Mouse (Mus musculus) heart, postnatal 0 days (tissue): ENCODE measurements around the gene Rac1. TPM values are rescaled to one million over a fixed set of nuclear protein-coding genes. Genes with fewer than 3 reads are reported as not detected.

Experiments
- ATAC-seq: fragments of 200-750 bp; cut with Nextera tagmentation; 2 replicates; pipeline ENCODE4 v1.8.0; 2017; ENCODE audit warnings: low read depth, moderate number of reproducible peaks, moderate library complexity; ENCODE audit not compliant: insufficient read depth
- DNase-seq: peaks from one replicate; pipeline ENCODE4 v3.0.0-alpha.2; 2016; ENCODE audit warnings: low spot score
- H3K27ac ChIP-seq: fragments of 300-500 bp; sonication (generic); 2 replicates; pipeline ENCODE4 v1.5.1; 2014; ENCODE audit warnings: low read depth, mild to moderate bottlenecking
- H3K27me3 ChIP-seq: fragments of 300-500 bp; sonication (generic); 2 replicates; pipeline ENCODE4 v1.6.1; 2014; ENCODE audit warnings: low read length, mixed read lengths; ENCODE audit not compliant: control insufficient read depth, insufficient read depth
- H3K36me3 ChIP-seq: fragments of 300-500 bp; sonication (generic); replicated peaks from 2 replicates; pipeline ENCODE4 v1.6.1; 2014; ENCODE audit warnings: low read length, mixed read lengths; ENCODE audit not compliant: control insufficient read depth, insufficient read depth
- H3K4me1 ChIP-seq: fragments of 300-500 bp; sonication (generic); 2 replicates; pipeline ENCODE4 v1.6.1; 2014; ENCODE audit warnings: antibody characterized with exemption; ENCODE audit not compliant: control insufficient read depth, insufficient read depth
- H3K4me2 ChIP-seq: fragments of 300-500 bp; sonication (generic); 2 replicates; pipeline ENCODE4 v1.6.1; 2014; ENCODE audit warnings: low read depth, mild to moderate bottlenecking, low read length, moderate library complexity
- H3K4me3 ChIP-seq: fragments of 300-500 bp; sonication (generic); 2 replicates; pipeline ENCODE4 v1.5.1; 2014; ENCODE audit warnings: low read depth, low read length
- H3K9ac ChIP-seq: fragments of 300-500 bp; sonication (generic); replicated peaks from 2 replicates; pipeline ENCODE4 v1.6.1; 2014; ENCODE audit warnings: low read depth, low read length, mixed read lengths
- H3K9me3 ChIP-seq: fragments of 300-500 bp; sonication (generic); replicated peaks from 2 replicates; pipeline ENCODE4 v1.6.1; 2016; ENCODE audit warnings: low read length; ENCODE audit not compliant: control insufficient read depth
- CTCF ChIP-seq: IDR thresholded peaks from 2 replicates; pipeline ENCODE4 v1.5.1; 2016; ENCODE audit warnings: antibody characterized with exemption, control low read depth, low read depth
- EP300 ChIP-seq: IDR thresholded peaks from 2 replicates; pipeline ENCODE4 v1.6.1; 2016; ENCODE audit warnings: antibody characterized with exemption, low read depth
- WGBS: fragments of 180-500 bp; shearing (Covaris S2); extraction: QIAGEN DNeasy Blood & Tissue Kit; methylation state at CpG from one replicate; pipeline ENCODE4 v1.1.7; 2014; 5-methylcytosine and 5-hydroxymethylcytosine counted together
- polyA plus RNA-seq: library from polyadenylated mRNA; unstranded; fragments of >200 nt; fragmentation: Nextera tagmentation; extraction: Ambion mirVana; gene quantifications from 2 replicates; pipeline ENCODE4 v1.2.1, GENCODE M21; 2015
- total RNA-seq: library from RNA; depleted of rRNA; stranded (reverse); fragments of >200 nt; gene quantifications from 2 replicates; pipeline ENCODE4 v1.2.3, GENCODE M21; 2014; ENCODE audit warnings: low replicate concordance

The Rac1 gene
- total and polyA plus RNA-seq, 2 experiments from 2014 or later, result 135 to 241 TPM

- no peak for ATAC-seq
- no peak overlapping the region for H3K4me3 ChIP-seq
- H3K27ac ChIP-seq, result no peak overlapping the region
- TF ChIP-seq EP300 (no peak), CTCF (no peak)
- H3K36me3 ChIP-seq, result peaks cover 12% of the 10 kb centered on the region; the same call in 1 of the 2 replicates
- 67% methylated on average over 10 of the region's 10 CpGs for WGBS
- no peaks in the 10 kb centered on the region for H3K4me1 ChIP-seq
- no peak overlapping the region for H3K4me2 ChIP-seq
- DNase-seq, result no peak
- no peaks in the 10 kb centered on the region for H3K27me3 ChIP-seq
- no peak overlapping the region for H3K9ac ChIP-seq
- H3K9me3 ChIP-seq, result no peaks in the 10 kb centered on the region
These were observed 34.7 kb downstream of the Rac1 start for GRCm38 (mm10) chr5:143493163-143493562.

GRCm38 (mm10) chr5:143491736-143492135 lies 36.1 kb downstream of the Rac1 start:
- H3K4me1 ChIP-seq, result no peaks in the 10 kb centered on the region
- DNase-seq (no peak), ATAC-seq (no peak)
- no peak overlapping the region for H3K9ac ChIP-seq
- H3K36me3 ChIP-seq, result peaks cover 12% of the 10 kb centered on the region; the same call in 1 of the 2 replicates
- H3K27me3 ChIP-seq, result no peaks in the 10 kb centered on the region
- H3K4me2 ChIP-seq, result no peak overlapping the region
- no peak overlapping the region for H3K27ac ChIP-seq
- TF ChIP-seq EP300, result no peak
- no peak for TF ChIP-seq CTCF
- 85% methylated on average over 4 of the region's 4 CpGs for WGBS
- H3K4me3 ChIP-seq, result no peak overlapping the region
- no peaks in the 10 kb centered on the region for H3K9me3 ChIP-seq

- Histone ChIP-seq H3K9me3 (no peaks in the 10 kb centered on the region), H3K9ac (no peak overlapping the region), H3K4me1 (no peaks in the 10 kb centered on the region), H3K4me2 (no peak overlapping the region), H3K27ac (no peak overlapping the region), H3K4me3 (no peak overlapping the region), H3K27me3 (no peaks in the 10 kb centered on the region), H3K36me3 (peaks cover 13% of the 10 kb centered on the region; the same call in 1 of the 2 replicates)
- DNase-seq (no peak), ATAC-seq (no peak)
- no peak for TF ChIP-seq CTCF
- no peak for TF ChIP-seq EP300
- WGBS, result 64% methylated on average over 14 of the region's 14 CpGs
These were observed 38.0 kb downstream of the Rac1 start for GRCm38 (mm10) chr5:143489749-143490342.

GRCm38 (mm10) chr5:143487998-143488397 lies 39.8 kb downstream of the Rac1 start:
- Histone ChIP-seq H3K4me2 (no peak overlapping the region), H3K4me1 (no peaks in the 10 kb centered on the region), H3K9me3 (no peaks in the 10 kb centered on the region), H3K27me3 (no peaks in the 10 kb centered on the region), H3K4me3 (no peak overlapping the region), H3K9ac (no peak overlapping the region), H3K36me3 (peaks cover 22% of the 10 kb centered on the region; the same call in 1 of the 2 replicates), H3K27ac (no peak overlapping the region)
- ATAC-seq (no peak), DNase-seq (no peak)
- 65% methylated on average over 5 of the region's 5 CpGs for WGBS
- TF ChIP-seq CTCF (no peak), EP300 (no peak)

DNA sequence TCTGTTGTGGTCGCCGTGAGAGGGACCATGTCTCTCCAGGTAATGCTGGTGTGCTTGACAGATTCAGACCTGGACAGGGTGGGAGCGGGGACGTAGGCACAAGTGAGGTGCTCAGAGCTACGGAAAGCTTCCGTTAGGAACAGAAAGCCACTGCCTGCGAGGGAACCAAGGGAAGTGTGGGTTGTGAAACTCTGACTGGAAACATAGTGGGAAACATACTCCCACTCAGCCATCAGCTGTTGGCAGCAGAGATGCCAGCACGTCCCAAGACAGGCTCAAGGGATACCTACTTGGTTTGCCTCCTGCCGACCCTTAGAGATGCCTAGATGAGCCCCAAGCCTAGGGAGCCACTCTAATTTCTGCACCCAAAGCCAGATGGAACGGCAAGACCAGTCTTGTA lies 40.6 kb downstream of the Rac1 start:
- H3K4me3 ChIP-seq, result no peak overlapping the region
- TF ChIP-seq EP300 (no peak), CTCF (no peak)
- H3K27me3 ChIP-seq, result no peaks in the 10 kb centered on the region
- H3K9ac ChIP-seq, result no peak overlapping the region
- H3K27ac ChIP-seq, result no peak overlapping the region
- H3K4me2 ChIP-seq, result no peak overlapping the region
- H3K36me3 ChIP-seq, result peaks cover 22% of the 10 kb centered on the region; the same call in 1 of the 2 replicates
- no peaks in the 10 kb centered on the region for H3K9me3 ChIP-seq
- WGBS, result 84% methylated on average over 10 of the region's 10 CpGs
- no peak for DNase-seq
- ATAC-seq, result no peak
- H3K4me1 ChIP-seq, result no peaks in the 10 kb centered on the region

DNA sequence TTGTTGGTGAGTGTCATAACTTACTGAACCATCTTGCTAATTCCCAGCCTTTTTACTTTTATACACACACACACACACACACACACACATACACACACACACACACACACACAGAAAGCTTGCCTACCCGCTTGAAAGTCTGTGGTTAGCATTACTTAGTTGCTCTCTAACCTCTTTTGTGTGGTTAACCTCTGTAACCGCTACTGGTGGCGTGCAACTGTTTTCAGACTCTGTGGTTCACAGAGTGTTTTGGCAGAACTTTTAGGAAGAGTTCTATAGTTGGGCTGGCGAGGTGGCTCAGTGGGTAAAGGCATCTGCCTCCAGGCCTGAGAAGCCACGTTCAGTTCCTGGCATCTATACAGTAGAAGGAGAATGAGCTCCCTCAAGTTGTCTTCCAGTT lies 42.9 kb downstream of the Rac1 start:
- TF ChIP-seq CTCF (no peak), EP300 (no peak)
- H3K27ac ChIP-seq, result no peak overlapping the region
- H3K4me1 ChIP-seq, result no peaks in the 10 kb centered on the region
- H3K36me3 ChIP-seq, result peaks cover 24% of the 10 kb centered on the region; the same call in 1 of the 2 replicates
- H3K4me3 ChIP-seq, result no peak overlapping the region
- H3K4me2 ChIP-seq, result no peak overlapping the region
- DNase-seq (no peak), ATAC-seq (no peak)
- H3K27me3 ChIP-seq, result no peaks in the 10 kb centered on the region
- WGBS, result 78% methylated on average over 5 of the region's 5 CpGs
- no peaks in the 10 kb centered on the region for H3K9me3 ChIP-seq
- H3K9ac ChIP-seq, result no peak overlapping the region
